Mouse (Mus musculus) heart, embryonic 14.5 days (tissue): ENCODE measurements around the gene Nudt14. TPM values are rescaled to one million over a fixed set of nuclear protein-coding genes. Genes with fewer than 3 reads are reported as not detected.

Experiments used
- ATAC-seq: fragments of 200-750 bp; cut with Nextera tagmentation; 2 replicates; pipeline ENCODE4 v1.8.0; 2017; ENCODE audit warnings: low read depth, moderate TSS enrichment; ENCODE audit not compliant: insufficient number of reproducible peaks, insufficient read depth, low FRiP score
- H3K27ac ChIP-seq, 2 experiments: fragments of 200-500 bp in 1 of 2; fragments of 300-500 bp in 1 of 2; sonication (generic) in 1 of 2; replicated peaks in 1 of 2; 2 replicates each; pipeline ENCODE4 v1.5.1; 2012 to 2014; ENCODE audit warnings: low read depth in 2 of 2, low read length in 2 of 2, control low read depth in 1 of 2, mild to moderate bottlenecking in 1 of 2, mixed read lengths in 1 of 2; ENCODE audit not compliant: control insufficient read depth in 1 of 2, insufficient read depth in 1 of 2
- H3K27me3 ChIP-seq: fragments of 300-500 bp; sonication (generic); 2 replicates; pipeline ENCODE4 v1.6.1; 2014; ENCODE audit warnings: mild to moderate bottlenecking, low read length, control low read depth; ENCODE audit not compliant: control insufficient read depth, insufficient read depth
- H3K36me3 ChIP-seq: fragments of 300-500 bp; sonication (generic); 2 replicates; pipeline ENCODE4 v1.6.1; 2014; ENCODE audit warnings: mild to moderate bottlenecking, control low read depth, low read length, mixed read lengths; ENCODE audit not compliant: control insufficient read depth, insufficient read depth
- H3K4me1 ChIP-seq, 2 experiments: fragments of 200-500 bp in 1 of 2; fragments of 300-500 bp in 1 of 2; sonication (generic) in 1 of 2; 2 replicates each; pipeline ENCODE4 v1.6.1; 2012 to 2014; ENCODE audit warnings: low read length in 2 of 2, control low read depth in 1 of 2, mixed read lengths in 1 of 2; ENCODE audit not compliant: control insufficient read depth in 2 of 2, insufficient read depth in 2 of 2
- H3K4me2 ChIP-seq: fragments of 300-500 bp; sonication (generic); 2 replicates; pipeline ENCODE4 v1.6.1; 2014; ENCODE audit warnings: mild to moderate bottlenecking, low read length
- H3K4me3 ChIP-seq, 2 experiments: fragments of 200-500 bp in 1 of 2; fragments of 300-500 bp in 1 of 2; sonication (generic) in 1 of 2; 2 replicates each; pipeline ENCODE4 v1.5.1; 2012 to 2014; ENCODE audit warnings: low read length in 2 of 2, mild to moderate bottlenecking in 2 of 2, control low read depth in 1 of 2, low read depth in 1 of 2, moderate library complexity in 1 of 2; ENCODE audit not compliant: control insufficient read depth in 1 of 2, insufficient read depth in 1 of 2
- H3K9ac ChIP-seq: fragments of 300-500 bp; sonication (generic); 2 replicates; pipeline ENCODE4 v1.6.1; 2014; ENCODE audit warnings: mild to moderate bottlenecking, low read length
- H3K9me3 ChIP-seq: fragments of 300-500 bp; sonication (generic); 2 replicates; pipeline ENCODE4 v1.6.1; 2016; ENCODE audit warnings: low read length, control low read depth; ENCODE audit not compliant: control insufficient read depth
- WGBS: fragments of 180-500 bp; shearing (Covaris S2); extraction: QIAGEN DNeasy Blood & Tissue Kit; methylation state at CpG from one replicate; pipeline ENCODE4 v1.1.7; 2014; 5-methylcytosine and 5-hydroxymethylcytosine counted together
- polyA plus RNA-seq: library from polyadenylated mRNA; unstranded; fragments of >200 nt; fragmentation: Nextera tagmentation; extraction: Ambion mirVana; gene quantifications from 2 replicates; pipeline ENCODE4 v1.2.1, GENCODE M21; 2014

The Nudt14 gene
- polyA plus RNA-seq, 1 experiment from 2014 or later = 53.9 TPM

GRCm38 (mm10) chr12:112922541-112922940, 19.4 kb downstream of the Nudt14 start:
- no peak overlapping the region for H3K9ac ChIP-seq
- no peak for ATAC-seq
- H3K4me2 ChIP-seq = no peak overlapping the region
- no peak overlapping the region for H3K4me3 ChIP-seq
- H3K9me3 ChIP-seq = no peaks in the 10 kb centered on the region
- 32% methylated on average over 3 of the region's 3 CpGs for WGBS
- H3K27ac ChIP-seq = no peak overlapping the region
- peaks cover 74% of the 10 kb centered on the region for H3K27me3 ChIP-seq
- H3K36me3 ChIP-seq = no peaks in the 10 kb centered on the region
- peaks cover 20 to 27% of the 10 kb centered on the region in 2 experiments for H3K4me1 ChIP-seq

- no peak overlapping the region for H3K4me3 ChIP-seq
- no peak overlapping the region for H3K4me2 ChIP-seq
- ATAC-seq = peak; percentile 24
- WGBS = 28% methylated on average over 12 of the region's 12 CpGs
- H3K27me3 ChIP-seq = peaks cover 64% of the 10 kb centered on the region
- no peaks in the 10 kb centered on the region for H3K9me3 ChIP-seq
- H3K27ac ChIP-seq = no peak overlapping the region
- H3K9ac ChIP-seq = no peak overlapping the region
- peaks cover 28% of the 10 kb centered on the region in 2 experiments for H3K4me1 ChIP-seq
- no peaks in the 10 kb centered on the region for H3K36me3 ChIP-seq
Measured at GRCm38 (mm10) chr12:112921518-112921917, 20.4 kb downstream of the Nudt14 start.

GRCm38 (mm10) chr12:112917906-112918305, 24.0 kb downstream of the Nudt14 start:
- H3K27me3 ChIP-seq = peaks cover 32% of the 10 kb centered on the region
- ATAC-seq = no peak
- H3K27ac ChIP-seq = no peak overlapping the region
- H3K4me1 ChIP-seq = peaks cover 28% of the 10 kb centered on the region in 2 experiments
- peaks cover 18% of the 10 kb centered on the region for H3K36me3 ChIP-seq
- no peak overlapping the region for H3K4me2 ChIP-seq
- 62% methylated on average over 8 of the region's 8 CpGs for whole genome bisulfite sequencing
- no peak overlapping the region for H3K9ac ChIP-seq
- H3K9me3 ChIP-seq = no peaks in the 10 kb centered on the region
- H3K4me3 ChIP-seq = no peak overlapping the region

GRCm38 (mm10) chr12:112917486-112917885, 24.4 kb downstream of the Nudt14 start:
- 62% methylated on average over 11 of the region's 11 CpGs for WGBS
- peaks cover 24 to 25% of the 10 kb centered on the region in 2 experiments for H3K4me1 ChIP-seq

GRCm38 (mm10) chr12:112916698-112917400, 25.1 kb downstream of the Nudt14 start:
- Histone ChIP-seq H3K4me3 (no peak overlapping the region), H3K27me3 (peaks cover 27% of the 10 kb centered on the region), H3K27ac (no peak overlapping the region), H3K9me3 (no peaks in the 10 kb centered on the region), H3K4me2 (no peak overlapping the region), H3K36me3 (peaks cover 24% of the 10 kb centered on the region), H3K4me1 (peaks cover 18 to 19% of the 10 kb centered on the region in 2 experiments), H3K9ac (no peak overlapping the region)
- ATAC-seq = no peak
- whole genome bisulfite sequencing = 59% methylated on average over 16 of the region's 16 CpGs

More at GRCm38 (mm10) chr12:112917486-112917885, 24.4 kb downstream of the Nudt14 start:
- no peak for ATAC-seq
- Histone ChIP-seq H3K9ac (no peak overlapping the region), H3K4me3 (no peak overlapping the region), H3K4me2 (no peak overlapping the region), H3K27me3 (peaks cover 28% of the 10 kb centered on the region), H3K27ac (no peak overlapping the region), H3K9me3 (no peaks in the 10 kb centered on the region), H3K36me3 (peaks cover 20% of the 10 kb centered on the region)

- no peak for ATAC-seq
- peaks cover 25% of the 10 kb centered on the region for H3K27me3 ChIP-seq
- WGBS = 94% methylated on average over 13 of the region's 13 CpGs
Measured at GRCm38 (mm10) chr12:112915587-112915986, 26.3 kb downstream of the Nudt14 start.

GRCm38 (mm10) chr12:112914527-112914926, 27.4 kb downstream of the Nudt14 start:
- Histone ChIP-seq H3K27ac (no peak overlapping the region), H3K36me3 (peaks cover 43% of the 10 kb centered on the region), H3K9ac (no peak overlapping the region), H3K27me3 (peaks cover 14% of the 10 kb centered on the region), H3K4me2 (no peak overlapping the region), H3K9me3 (no peaks in the 10 kb centered on the region), H3K4me3 (no peak overlapping the region), H3K4me1 (peaks cover 8 to 9% of the 10 kb centered on the region in 2 experiments)
- WGBS = 74% methylated on average over 11 of the region's 11 CpGs
- ATAC-seq = no peak

More at GRCm38 (mm10) chr12:112915587-112915986, 26.3 kb downstream of the Nudt14 start:
- Histone ChIP-seq H3K4me3 (no peak overlapping the region), H3K36me3 (peaks cover 37% of the 10 kb centered on the region), H3K27ac (no peak overlapping the region), H3K9me3 (no peaks in the 10 kb centered on the region), H3K9ac (no peak overlapping the region), H3K4me1 (peaks cover 8 to 9% of the 10 kb centered on the region in 2 experiments), H3K4me2 (no peak overlapping the region)
